Mouse (Mus musculus) kidney, embryonic 14.5 days (tissue): ENCODE measurements around the gene Lin7a. TPM values are rescaled to one million over a fixed set of nuclear protein-coding genes. Genes with fewer than 3 reads are reported as not detected.

Experiments used
- ATAC-seq: fragments of 200-750 bp; cut with Nextera tagmentation; 2 replicates; pipeline ENCODE4 v1.8.0; 2017; ENCODE audit warnings: moderate number of reproducible peaks, mild to moderate bottlenecking, moderate TSS enrichment, moderate library complexity; ENCODE audit not compliant: low FRiP score, low TSS enrichment
- H3K27ac ChIP-seq: fragments of 300-500 bp; sonication (generic); 2 replicates; pipeline ENCODE4 v1.5.1; 2014; ENCODE audit warnings: low read depth, mild to moderate bottlenecking, low read length, moderate library complexity, mixed read lengths
- H3K27me3 ChIP-seq: fragments of 300-500 bp; sonication (generic); 2 replicates; pipeline ENCODE4 v1.6.1; 2014; ENCODE audit warnings: mild to moderate bottlenecking, low read length; ENCODE audit not compliant: control insufficient read depth, insufficient read depth
- H3K36me3 ChIP-seq: fragments of 300-500 bp; sonication (generic); 2 replicates; pipeline ENCODE4 v1.6.1; 2014; ENCODE audit warnings: low read length, mixed read lengths; ENCODE audit not compliant: control insufficient read depth, insufficient read depth
- H3K4me1 ChIP-seq: fragments of 300-500 bp; sonication (generic); 2 replicates; pipeline ENCODE4 v1.6.1; 2014; ENCODE audit warnings: low read length, mixed read lengths; ENCODE audit not compliant: control insufficient read depth, insufficient read depth
- H3K4me2 ChIP-seq: fragments of 300-500 bp; sonication (generic); replicated peaks from 2 replicates; pipeline ENCODE4 v1.6.1; 2014; ENCODE audit warnings: low read depth, mild to moderate bottlenecking, low read length
- H3K4me3 ChIP-seq: fragments of 300-500 bp; sonication (generic); 2 replicates; pipeline ENCODE4 v1.5.1; 2014; ENCODE audit warnings: mild to moderate bottlenecking, low read length
- H3K9ac ChIP-seq: fragments of 300-500 bp; sonication (generic); 2 replicates; pipeline ENCODE4 v1.6.1; 2014; ENCODE audit warnings: low read depth, mild to moderate bottlenecking, low read length, moderate library complexity
- H3K9me3 ChIP-seq: fragments of 300-500 bp; sonication (generic); 2 replicates; pipeline ENCODE4 v1.6.1; 2016; ENCODE audit warnings: low read length; ENCODE audit not compliant: control insufficient read depth
- WGBS: fragments of 180-500 bp; shearing (Covaris S2); extraction: QIAGEN DNeasy Blood & Tissue Kit; methylation state at CpG from one replicate; pipeline ENCODE4 v1.1.7; 2014; 5-methylcytosine and 5-hydroxymethylcytosine counted together
- polyA plus RNA-seq: library from polyadenylated mRNA; unstranded; fragments of >200 nt; fragmentation: Nextera tagmentation; extraction: Ambion mirVana; gene quantifications from 2 replicates; pipeline ENCODE4 v1.2.1, GENCODE M21; 2014

Gene Lin7a
- polyA plus RNA-seq, 1 experiment from 2014 or later: 2.7 TPM

DNA sequence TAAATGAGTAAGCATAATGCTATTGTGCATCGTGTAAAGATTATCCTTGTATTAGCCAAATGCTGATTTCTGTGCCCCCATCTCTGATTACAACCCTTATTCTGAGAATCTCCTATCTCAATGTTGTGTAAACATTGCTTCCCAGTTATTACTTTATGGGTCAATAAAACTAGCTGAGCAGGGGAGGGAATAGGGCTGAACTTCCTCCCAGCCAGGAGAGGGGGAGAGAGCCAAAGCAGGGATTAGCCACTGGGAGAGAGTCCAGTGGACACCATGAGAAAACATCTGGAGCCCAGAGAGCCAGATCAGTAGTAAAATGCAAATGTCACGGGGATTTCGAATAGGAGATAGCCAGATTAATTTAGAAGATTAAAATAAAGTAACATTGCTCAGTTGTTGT, 82.0 kb downstream of the Lin7a start:
- Histone ChIP-seq H3K4me3 (no peak overlapping the region), H3K4me2 (no peak overlapping the region), H3K36me3 (no peaks in the 10 kb centered on the region), H3K9me3 (no peaks in the 10 kb centered on the region), H3K27ac (no peak overlapping the region), H3K9ac (no peak overlapping the region), H3K4me1 (no peaks in the 10 kb centered on the region), H3K27me3 (no peaks in the 10 kb centered on the region)
- ATAC-seq: no peak
- WGBS: 87% methylated on average over 3 of the region's 3 CpGs

DNA sequence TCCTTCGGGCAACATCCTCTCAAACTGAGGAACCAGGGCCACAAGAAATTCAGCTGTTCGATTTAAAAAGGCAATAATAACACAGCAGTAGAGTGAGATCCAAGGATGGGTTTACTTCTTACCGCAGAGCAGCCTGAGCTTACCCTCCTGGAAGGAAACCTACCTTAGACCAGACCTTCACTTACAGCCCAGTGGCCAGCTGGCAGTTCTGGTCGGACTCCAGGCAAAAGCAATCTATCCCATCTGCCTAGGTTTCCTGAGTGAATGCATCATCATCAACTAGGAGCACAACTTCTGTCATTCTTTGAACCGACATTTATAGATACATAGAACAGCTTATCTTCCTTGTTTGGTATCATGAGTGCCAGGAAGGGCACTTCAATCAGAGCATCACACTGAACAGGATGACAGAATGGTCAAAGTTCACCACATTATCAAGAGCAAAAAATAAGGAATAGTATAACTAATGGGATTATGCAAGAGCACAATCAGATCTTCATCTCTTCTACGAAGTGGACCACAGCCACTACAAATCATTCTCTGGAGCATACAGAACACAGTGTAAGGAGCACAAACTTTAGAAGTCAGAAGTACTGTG, 87.1 kb downstream of the Lin7a start:
- H3K27ac ChIP-seq: no peak overlapping the region
- 85% methylated on average over 6 of the region's 6 CpGs for WGBS
- ATAC-seq: no peak

DNA sequence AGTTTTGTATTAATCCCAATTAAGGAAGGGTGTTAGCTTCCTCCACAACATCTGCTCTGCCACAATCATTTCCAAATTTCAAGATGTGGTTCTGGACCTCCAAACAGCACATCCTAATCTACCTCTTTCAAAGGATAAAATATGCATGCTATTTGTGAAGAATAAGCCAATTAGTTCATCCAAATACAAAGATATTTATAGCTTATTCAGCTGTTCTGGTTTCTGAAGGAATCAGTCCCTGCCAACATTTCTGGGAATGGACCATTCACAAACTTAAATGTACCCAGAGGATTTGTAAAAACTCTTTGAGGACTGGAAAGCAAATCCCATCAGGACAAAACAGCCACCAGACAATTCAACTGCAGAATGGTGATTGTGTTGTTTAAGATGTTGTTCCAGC, 87.8 kb downstream of the Lin7a start:
- no peak for ATAC-seq
- Histone ChIP-seq H3K27me3 (no peaks in the 10 kb centered on the region), H3K36me3 (no peaks in the 10 kb centered on the region), H3K4me1 (no peaks in the 10 kb centered on the region), H3K4me3 (no peak overlapping the region), H3K9me3 (no peaks in the 10 kb centered on the region), H3K27ac (no peak overlapping the region), H3K4me2 (no peak overlapping the region), H3K9ac (no peak overlapping the region)

More for the DNA sequence above, 87.1 kb downstream of the Lin7a start:
- Histone ChIP-seq H3K4me3 (no peak overlapping the region), H3K27me3 (no peaks in the 10 kb centered on the region), H3K9me3 (no peaks in the 10 kb centered on the region), H3K9ac (no peak overlapping the region), H3K4me1 (no peaks in the 10 kb centered on the region), H3K36me3 (no peaks in the 10 kb centered on the region), H3K4me2 (no peak overlapping the region)

DNA sequence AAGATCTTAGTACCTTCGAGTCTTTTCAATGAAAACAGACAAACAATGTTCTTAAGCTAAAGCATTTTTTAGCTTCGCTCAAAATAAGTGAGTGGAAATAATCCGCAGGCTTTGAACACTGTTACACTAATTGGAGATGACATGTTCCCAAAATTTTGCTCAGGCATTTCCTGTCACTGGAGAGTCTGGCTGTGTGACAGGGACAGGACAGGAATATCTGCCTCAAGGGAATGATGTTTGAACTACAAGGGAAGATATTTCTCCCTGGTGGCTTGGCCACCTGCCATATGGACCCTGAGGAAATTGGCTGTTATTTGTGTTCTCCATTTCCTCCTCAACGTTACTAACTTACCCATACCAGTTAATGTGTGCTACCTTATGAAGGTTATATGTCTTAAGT, 90.1 kb downstream of the Lin7a start:
- ATAC-seq: no peak
- H3K4me3 ChIP-seq: no peak overlapping the region
- no peak overlapping the region for H3K4me2 ChIP-seq
- no peaks in the 10 kb centered on the region for H3K9me3 ChIP-seq
- H3K4me1 ChIP-seq: no peaks in the 10 kb centered on the region
- 71% methylated on average over 4 of the region's 4 CpGs for WGBS
- H3K27me3 ChIP-seq: no peaks in the 10 kb centered on the region
- H3K27ac ChIP-seq: no peak overlapping the region
- H3K9ac ChIP-seq: no peak overlapping the region
- H3K36me3 ChIP-seq: no peaks in the 10 kb centered on the region

DNA sequence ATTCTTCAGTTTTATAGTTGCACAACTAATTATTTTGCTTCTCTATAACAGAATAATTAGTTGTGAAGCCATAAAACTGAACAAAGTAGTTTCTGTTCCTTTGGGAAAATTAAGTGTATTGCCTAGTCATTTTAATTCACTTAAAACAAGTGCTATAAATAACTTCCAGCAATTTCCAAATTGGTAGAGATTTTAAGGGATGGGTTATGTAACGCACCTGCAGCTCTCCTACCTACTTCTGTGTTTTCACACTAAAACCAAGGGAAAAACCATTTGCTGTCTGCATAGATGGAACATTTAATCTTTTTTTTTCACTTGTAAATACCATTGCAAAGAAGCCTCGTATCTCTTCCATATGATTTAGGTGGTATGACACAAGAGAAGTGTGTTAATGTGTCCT, 90.5 kb downstream of the Lin7a start:
- H3K4me2 ChIP-seq: no peak overlapping the region
- H3K9ac ChIP-seq: no peak overlapping the region
- H3K27ac ChIP-seq: no peak overlapping the region
- H3K9me3 ChIP-seq: no peaks in the 10 kb centered on the region
- H3K4me1 ChIP-seq: no peaks in the 10 kb centered on the region
- H3K27me3 ChIP-seq: no peaks in the 10 kb centered on the region
- WGBS: 84% methylated on average over 2 of the region's 2 CpGs
- ATAC-seq: no peak
- H3K4me3 ChIP-seq: no peak overlapping the region
- no peaks in the 10 kb centered on the region for H3K36me3 ChIP-seq

DNA sequence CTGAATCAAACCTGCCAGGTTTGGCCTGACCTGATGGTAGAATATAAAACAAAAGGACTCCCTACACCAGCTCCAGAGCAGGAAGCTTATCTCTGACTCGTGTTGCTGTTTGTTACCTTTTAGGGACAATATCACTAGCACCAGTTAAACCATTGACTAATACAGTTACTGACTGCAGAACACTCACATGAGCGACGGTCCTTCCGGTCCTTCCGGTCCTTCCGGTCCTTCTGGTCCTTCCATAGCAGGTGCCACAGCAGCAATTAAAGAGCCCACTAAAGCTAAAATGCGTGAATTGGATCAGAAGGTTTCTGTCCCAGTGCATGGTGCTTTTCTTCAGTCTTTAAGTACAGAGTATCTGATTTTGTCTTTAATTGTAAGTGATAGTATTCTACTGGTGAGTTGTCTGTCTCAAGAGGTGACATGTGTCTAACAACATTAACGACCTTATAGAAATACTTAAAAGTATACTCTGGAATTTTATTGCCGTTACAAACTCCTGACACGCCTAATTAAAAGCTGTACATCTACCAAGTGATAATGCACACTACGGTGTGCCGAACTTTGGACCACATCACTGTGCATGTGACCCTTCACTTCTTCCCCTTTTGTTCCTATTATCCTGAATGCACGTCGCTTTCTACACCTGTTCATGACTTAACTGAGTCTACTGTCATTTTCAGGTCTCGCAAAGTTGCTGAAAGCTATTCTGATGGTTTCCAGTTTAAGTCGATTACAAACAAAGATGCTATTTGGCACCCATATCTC, 91.7 kb downstream of the Lin7a start:
- Histone ChIP-seq H3K4me3 (no peak overlapping the region), H3K9me3 (no peaks in the 10 kb centered on the region), H3K27me3 (no peaks in the 10 kb centered on the region), H3K9ac (no peak overlapping the region), H3K4me2 (no peak overlapping the region), H3K36me3 (no peaks in the 10 kb centered on the region), H3K27ac (no peak overlapping the region), H3K4me1 (no peaks in the 10 kb centered on the region)
- no peak for ATAC-seq
- WGBS: 90% methylated on average over 16 of the region's 16 CpGs

DNA sequence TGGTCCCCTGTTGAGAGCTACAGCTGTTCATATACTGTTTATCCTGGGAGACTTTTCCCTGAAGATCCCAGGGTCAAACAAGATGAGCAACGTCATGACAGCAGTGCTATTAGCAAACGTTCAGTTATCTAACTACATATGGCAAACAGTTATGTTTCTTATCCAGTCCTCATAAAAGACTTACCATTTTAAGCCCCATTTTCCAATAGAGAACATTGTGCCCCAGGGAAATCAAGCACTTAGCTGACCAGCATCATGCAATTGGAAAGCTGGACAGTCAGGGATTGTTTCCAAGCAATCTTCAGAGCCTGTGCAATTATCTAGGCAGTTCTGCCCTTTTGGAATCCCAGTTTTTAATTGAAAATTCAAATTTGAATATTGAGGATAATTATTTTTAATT, 105.7 kb downstream of the Lin7a start:
- H3K4me3 ChIP-seq: no peak overlapping the region
- no peak overlapping the region for H3K4me2 ChIP-seq
- H3K27ac ChIP-seq: no peak overlapping the region
- H3K9me3 ChIP-seq: no peaks in the 10 kb centered on the region
- WGBS: 63% methylated on average over 2 of the region's 2 CpGs
- H3K9ac ChIP-seq: no peak overlapping the region
- no peaks in the 10 kb centered on the region for H3K36me3 ChIP-seq
- ATAC-seq: no peak
- H3K27me3 ChIP-seq: no peaks in the 10 kb centered on the region
- no peaks in the 10 kb centered on the region for H3K4me1 ChIP-seq

DNA sequence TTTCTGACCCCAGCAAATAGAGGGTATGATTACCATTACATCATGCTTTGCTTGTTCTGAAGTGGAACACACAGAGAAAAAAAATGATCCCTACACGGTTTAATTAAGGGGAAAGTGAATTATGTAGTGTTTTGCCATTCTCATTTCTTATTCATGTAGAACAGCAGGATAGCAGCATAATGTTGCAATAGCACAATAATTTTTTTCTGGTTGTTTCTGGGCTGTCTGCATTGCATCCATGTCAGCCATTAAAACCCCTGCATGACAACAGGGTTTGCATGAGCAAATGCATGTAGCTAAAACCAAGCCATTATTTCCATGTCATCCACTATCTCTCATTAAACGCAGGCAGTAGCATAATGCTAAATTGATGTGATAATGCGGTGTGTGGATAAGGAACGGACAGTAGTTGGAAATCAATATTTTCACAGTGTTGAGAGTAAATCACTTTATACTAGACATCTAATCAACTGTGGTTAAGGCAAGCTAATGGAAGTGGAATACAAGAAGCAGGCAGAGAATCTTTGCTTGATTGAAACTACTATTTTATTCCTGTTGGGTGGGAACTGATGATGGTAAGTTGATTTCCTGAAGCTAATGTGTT, 109.8 kb downstream of the Lin7a start:
- no peak for ATAC-seq
- Histone ChIP-seq H3K4me2 (no peak overlapping the region), H3K27ac (no peak overlapping the region), H3K4me3 (no peak overlapping the region), H3K27me3 (no peaks in the 10 kb centered on the region), H3K36me3 (no peaks in the 10 kb centered on the region), H3K4me1 (no peaks in the 10 kb centered on the region), H3K9me3 (no peaks in the 10 kb centered on the region), H3K9ac (no peak overlapping the region)
- WGBS: 81% methylated on average over 4 of the region's 4 CpGs

DNA sequence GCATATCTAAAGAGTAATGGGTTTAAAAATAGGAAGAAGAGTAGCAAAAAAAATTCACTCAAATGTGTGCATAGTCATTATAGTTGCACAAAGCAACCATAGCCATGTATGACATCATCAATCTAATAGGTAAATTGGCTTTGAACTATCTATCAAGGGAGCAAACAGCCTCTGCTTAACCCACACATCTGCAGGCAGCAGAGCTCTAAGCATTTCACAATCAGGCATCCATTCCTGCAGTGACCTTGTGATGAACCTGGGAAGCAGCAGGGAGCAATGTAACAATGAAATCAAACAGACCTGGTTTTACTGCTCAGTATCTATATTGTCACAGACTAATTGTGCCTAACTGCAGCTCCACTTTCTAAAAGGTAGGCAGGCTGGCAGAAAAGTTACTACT, 112.3 kb downstream of the Lin7a start:
- no peak for ATAC-seq
- no peak overlapping the region for H3K4me2 ChIP-seq
- no peak overlapping the region for H3K4me3 ChIP-seq
- no peaks in the 10 kb centered on the region for H3K9me3 ChIP-seq
- no peaks in the 10 kb centered on the region for H3K4me1 ChIP-seq
- no peaks in the 10 kb centered on the region for H3K36me3 ChIP-seq
- no peak overlapping the region for H3K9ac ChIP-seq
- H3K27ac ChIP-seq: no peak overlapping the region
- no peaks in the 10 kb centered on the region for H3K27me3 ChIP-seq
